In the genomic region with DNA sequence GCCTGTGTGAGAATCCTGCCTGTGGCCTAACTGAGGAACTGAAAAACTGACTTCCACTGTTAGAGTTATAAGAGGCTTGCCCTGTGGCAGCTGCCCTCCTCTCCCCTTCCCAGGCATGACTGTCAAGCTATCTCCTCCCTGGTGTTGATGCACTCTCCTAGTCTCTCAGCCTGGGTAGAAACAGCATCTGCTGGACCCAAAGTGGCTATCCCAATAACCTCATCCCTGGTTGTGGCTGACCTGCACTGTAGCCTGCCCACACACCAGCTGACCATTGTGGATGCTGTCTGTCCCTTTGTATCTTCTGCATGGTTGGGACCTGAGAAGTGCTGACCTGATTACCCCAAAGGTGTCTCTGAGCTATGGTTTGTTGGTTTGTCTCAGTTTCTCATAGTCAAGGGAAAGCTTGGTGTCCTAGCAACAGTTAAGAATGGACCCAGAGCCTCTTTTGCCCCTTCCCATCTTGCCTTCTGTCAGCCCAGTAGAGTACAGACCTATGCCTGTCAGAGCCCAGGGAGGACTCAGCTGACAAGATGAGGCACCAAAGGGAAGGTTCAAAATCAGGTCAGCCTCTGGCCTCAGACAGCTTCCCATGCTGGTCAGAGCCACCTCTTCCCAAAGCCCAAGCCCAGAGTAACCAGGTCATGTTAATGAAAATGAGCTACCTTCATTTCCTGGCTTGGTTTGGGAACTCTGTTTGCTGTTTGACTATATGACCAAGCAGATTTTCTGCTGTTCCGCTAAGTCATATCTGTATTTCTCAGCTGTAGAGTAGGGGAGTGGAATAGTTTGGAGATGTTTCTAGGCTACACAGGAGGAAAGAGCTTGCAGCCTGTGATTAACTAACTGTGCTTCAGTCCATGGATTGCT, we compare ENCODE assay signal across 17 mouse cellular contexts. TPM values are rescaled to one million over a fixed set of nuclear protein-coding genes. Genes with fewer than 3 reads are reported as not detected.
A peak's percentile ranks its signal among the peaks of the same experiment; 100 is the strongest.
DNase-seq lines count a peak whose midpoint lies in the region; ATAC-seq and TF ChIP-seq lines count a peak whose summit lies in the region.
"Had no signal": no experiment of that assay in that cellular context is flagged by ENCODE, and none has a peak within 500 bp of the region (broad histone marks: within the 10 kb centered on the region; RNA-seq: fewer than 3 reads in every experiment).

No protein-coding gene starts in this region.

- H3K4me1 ChIP-seq in hindbrain, embryonic 10.5 days (replicated peaks) = peaks cover 12% of the 10 kb centered on the region
- no peaks in the 10 kb centered on the region for H3K4me1 ChIP-seq in hindbrain, embryonic 12.5 days
- no peaks in the 10 kb centered on the region; a peak in 1 of 4 replicates for H3K4me1 ChIP-seq in MEL (ENCODE audit: control insufficient read depth in 1 of 2, insufficient read depth in 2 of 2, low read length in 2 of 2)

- H3K9ac ChIP-seq in hindbrain, embryonic 12.5 days = no peak overlapping the region
- no peak overlapping the region for H3K9ac ChIP-seq in MEL (ENCODE audit: control insufficient read depth, low read depth, low read length, poor library complexity, severe bottlenecking)

- ATAC-seq in hindbrain, embryonic 12.5 days (ENCODE audit: low FRiP score) = no peak
- peak; percentile 86 for ATAC-seq in erythroid progenitor cell, adult 5-6 weeks (replicated peaks; ENCODE audit: low FRiP score, poor library complexity, severe bottlenecking)
- peak; percentile 39; the same call in 1 of the 2 replicates for ATAC-seq in megakaryocyte-erythroid progenitor cell, adult 5-6 weeks (replicated peaks; ENCODE audit: low FRiP score, low TSS enrichment, poor library complexity, severe bottlenecking)
- ATAC-seq: forebrain, embryonic 14.5 days; hindbrain, embryonic 16.5 days had no signal

- peak overlapping the region; percentile 2; the same call in 1 of the 2 replicates for H3K27ac ChIP-seq in hindbrain, embryonic 10.5 days
- H3K27ac ChIP-seq in hindbrain, embryonic 12.5 days = no peak overlapping the region
- H3K27ac ChIP-seq in MEL (ENCODE audit: control insufficient read depth, low read depth, low read length) = no peak overlapping the region

- TF ChIP-seq RAD21 in MEL (IDR thresholded peaks at IDR 0.05; ENCODE audit: low read depth, low read length) = no peak

- H3K36me3 ChIP-seq in hindbrain, embryonic 10.5 days = peaks cover 69% of the 10 kb centered on the region
- H3K36me3 ChIP-seq in hindbrain, embryonic 12.5 days = peaks cover 59% of the 10 kb centered on the region
- H3K36me3 ChIP-seq in MEL (ENCODE audit: control insufficient read depth in 1 of 2, insufficient read depth in 2 of 2, low read length in 2 of 2) = peaks cover 0 to 7% of the 10 kb centered on the region in 2 experiments; a peak in 2 of 4 replicates

- no peak overlapping the region for H3K4me2 ChIP-seq in hindbrain, embryonic 12.5 days (replicated peaks)

- TF ChIP-seq EP300 in MEL (IDR thresholded peaks at IDR 0.05; ENCODE audit: low read depth in 1 of 2, low read length in 2 of 2) = no peak

- H3K9me3 ChIP-seq in hindbrain, embryonic 10.5 days = no peaks in the 10 kb centered on the region
- no peaks in the 10 kb centered on the region for H3K9me3 ChIP-seq in hindbrain, embryonic 12.5 days (replicated peaks)
- no peaks in the 10 kb centered on the region for H3K9me3 ChIP-seq in MEL (replicated peaks; ENCODE audit: insufficient read depth, low read length)
- H3K9me3 ChIP-seq: heart, embryonic 10.5 days had no signal

- TF ChIP-seq POLR2A in MEL (IDR thresholded peaks at IDR 0.05; ENCODE audit: control insufficient read depth in 1 of 2, insufficient read depth in 1 of 2, low read depth in 1 of 2, low read length in 2 of 2, poor library complexity in 1 of 2) = no peak

- H3K4me3 ChIP-seq in hindbrain, embryonic 10.5 days = no peak overlapping the region
- no peak overlapping the region for H3K4me3 ChIP-seq in hindbrain, embryonic 12.5 days
- no peak overlapping the region for H3K4me3 ChIP-seq in MEL (ENCODE audit: control insufficient read depth in 1 of 2, insufficient read depth in 1 of 2, low read depth in 2 of 2, low read length in 2 of 2)
- H3K4me3 ChIP-seq: heart, embryonic 10.5 days had no signal

- no peak for DNase-seq in hindbrain, embryonic 10.5 days (ENCODE audit: low spot score)
- peak; percentile 40 for DNase-seq in MEL (ENCODE audit: low read depth, low spot score)
- DNase-seq in cerebellum, postnatal 10 days = no peak
- DNase-seq in heart, adult 11 months = no peak
- DNase-seq: adrenal gland, postnatal 10 days; cerebellum, adult 9-11 months; gastrocnemius, postnatal 36 days; heart, postnatal 14 days; kidney, postnatal 14 days; thymus, postnatal 14 days had no signal

- WGBS in hindbrain, embryonic 10.5 days = 91% methylated on average over 1 of the region's 1 CpGs
- 97% methylated on average over 1 of the region's 1 CpGs for WGBS in hindbrain, embryonic 12.5 days

- H3K79me2 ChIP-seq in MEL (ENCODE audit: control insufficient read depth, insufficient read depth, low read length, poor library complexity) = no peaks in the 10 kb centered on the region

- no peaks in the 10 kb centered on the region for H3K27me3 ChIP-seq in hindbrain, embryonic 10.5 days (ENCODE audit: insufficient read depth, poor library complexity, severe bottlenecking)
- no peaks in the 10 kb centered on the region for H3K27me3 ChIP-seq in hindbrain, embryonic 12.5 days
- H3K27me3 ChIP-seq in MEL (ENCODE audit: control insufficient read depth in 1 of 2, insufficient read depth in 2 of 2, low read length in 2 of 2) = no peaks in the 10 kb centered on the region
- H3K27me3 ChIP-seq: CH12.LX had no signal

- no peak for TF ChIP-seq CTCF in MEL (IDR thresholded peaks at IDR 0.05 in 2 of 3, conservative IDR thresholded peaks at IDR 0.05 in 1 of 3; ENCODE audit: control insufficient read depth in 1 of 3, insufficient read depth in 1 of 3, low read depth in 2 of 3, low read length in 3 of 3, poor library complexity in 1 of 3, severe bottlenecking in 1 of 3)

TF ChIP-seq in MEL, 35 proteins besides CTCF, POLR2A, EP300 and RAD21:
- TF ChIP-seq ETS1 (IDR thresholded peaks at IDR 0.05; ENCODE audit: low read depth, low read length) (0 out of 2 replicates have a peak, but pooled peaks have one; percentile 16), ZNF384 (IDR thresholded peaks at IDR 0.05; ENCODE audit: low read depth, low read length) (no peak)

RNA-seq across cellular contexts. Expression of gene Msantd1, which starts 2.1 kb away (rescaled TPM):
- 1.4 and 2.6 TPM in 2 replicates for polyA plus RNA-seq in hindbrain, embryonic 10.5 days (2016; fragmentation: Nextera tagmentation; extraction: Ambion mirVana)
- 1.6 TPM in 2 replicates for polyA plus RNA-seq in hindbrain, embryonic 12.5 days (2016; fragmentation: Nextera tagmentation; extraction: Ambion mirVana)
- total RNA-seq in MEL (2012; rRNA removed) = 0.26 and 0.27 TPM in 2 replicates
- polyA plus RNA-seq in MEL (2012; ENCODE audit: insufficient read depth in 1 of 2, insufficient read length in 2 of 2, low read depth in 1 of 2, low replicate concordance in 2 of 2, missing spikeins in 1 of 2) = under 1 TPM in 1 of 2 experiments, not detected in 1; 0.88 TPM
- total RNA-seq in erythroid progenitor cell, adult 5-6 weeks (2015; ENCODE audit: low replicate concordance) = 0.36 and 0.42 TPM in 2 replicates
- total RNA-seq in erythroid progenitor cell, adult 5-6 weeks (2017; ENCODE audit: low replicate concordance) = 3.5 TPM in 1 of 2 replicates, not detected in the other
- 2.9 and 4.5 TPM in 2 replicates for total RNA-seq in megakaryocyte-erythroid progenitor cell, adult 5-6 weeks (2014; fragmentation: Nextera tagmentation)
- total RNA-seq in megakaryocyte-erythroid progenitor cell, adult 5-6 weeks (2017) = 0.38 TPM in 1 of 2 replicates, not detected in the other

RNA-seq across cellular contexts. Expression of gene Rgs12, which starts 39.4 kb away (rescaled TPM):
- 62.4 and 74.3 TPM in 2 replicates for polyA plus RNA-seq in hindbrain, embryonic 10.5 days (2016; fragmentation: Nextera tagmentation; extraction: Ambion mirVana)
- 65.3 and 67.3 TPM in 2 replicates for polyA plus RNA-seq in hindbrain, embryonic 12.5 days (2016; fragmentation: Nextera tagmentation; extraction: Ambion mirVana)
- total RNA-seq in MEL (2012; rRNA removed) = 11.9 and 12.9 TPM in 2 replicates
- polyA plus RNA-seq in MEL (2012; ENCODE audit: insufficient read depth in 1 of 2, insufficient read length in 2 of 2, low read depth in 1 of 2, low replicate concordance in 2 of 2, missing spikeins in 1 of 2) = 10 to 100 TPM in 1 of 2 experiments, not detected in 1; 15.4 TPM
- total RNA-seq in erythroid progenitor cell, adult 5-6 weeks (2015; ENCODE audit: low replicate concordance) = 37.3 and 41.4 TPM in 2 replicates
- total RNA-seq in erythroid progenitor cell, adult 5-6 weeks (2017; ENCODE audit: low replicate concordance) = 62.8 and 79.7 TPM in 2 replicates
- 40.7 and 47.4 TPM in 2 replicates for total RNA-seq in megakaryocyte-erythroid progenitor cell, adult 5-6 weeks (2014; fragmentation: Nextera tagmentation)
- 30.6 and 38.2 TPM in 2 replicates for total RNA-seq in megakaryocyte-erythroid progenitor cell, adult 5-6 weeks (2017)
